Mouse (Mus musculus): ENCODE measurements around the gene Pcnt. TPM values are rescaled to one million over a fixed set of nuclear protein-coding genes. Genes with fewer than 3 reads are reported as not detected.

The Pcnt gene
- polyA plus RNA-seq, 1 experiment: 12.4 TPM

GRCm38 (mm10) chr10:76447406-76448229 lies 5.0 kb upstream of the Pcnt start:
- H3K27me3 ChIP-seq (ENCODE audit: control insufficient read depth, insufficient read depth, low read length): no peaks in the 10 kb centered on the region
- WGBS: 72% methylated on average over 15 of the region's 15 CpGs
- TF ChIP-seq CTCF (IDR thresholded peaks at IDR 0.05; ENCODE audit: extremely low read depth, insufficient read length, insufficient replicate concordance, low read depth, low read length) (no peak), POLR2A (IDR thresholded peaks at IDR 0.05; ENCODE audit: low read depth, low read length) (no peak)
- H3K4me1 ChIP-seq (ENCODE audit: control insufficient read depth, insufficient read depth, insufficient read length, low read length): peaks cover 9% of the 10 kb centered on the region; the same call in 1 of the 2 replicates
- no peak overlapping the region for H3K4me3 ChIP-seq (ENCODE audit: low read depth, low read length)
- peak overlapping the region; percentile 25; the same call in 1 of the 2 replicates for H3K27ac ChIP-seq (ENCODE audit: insufficient read depth, low read depth, low read length)
- no peaks in the 10 kb centered on the region for H3K36me3 ChIP-seq (ENCODE audit: control insufficient read depth, insufficient read depth, low read length)

- peaks cover 11% of the 10 kb centered on the region; the same call in 1 of the 2 replicates for H3K4me1 ChIP-seq (ENCODE audit: control insufficient read depth, insufficient read depth, insufficient read length, low read length)
- TF ChIP-seq POLR2A (IDR thresholded peaks at IDR 0.05; ENCODE audit: low read depth, low read length) (no peak), CTCF (IDR thresholded peaks at IDR 0.05; ENCODE audit: extremely low read depth, insufficient read length, insufficient replicate concordance, low read depth, low read length) (no peak)
- H3K4me3 ChIP-seq (ENCODE audit: low read depth, low read length): no peak overlapping the region
- no peaks in the 10 kb centered on the region for H3K27me3 ChIP-seq (ENCODE audit: control insufficient read depth, insufficient read depth, low read length)
- H3K27ac ChIP-seq (ENCODE audit: insufficient read depth, low read depth, low read length): peak overlapping the region; percentile 59
- 44% methylated on average over 4 of the region's 4 CpGs for WGBS
- no peaks in the 10 kb centered on the region for H3K36me3 ChIP-seq (ENCODE audit: control insufficient read depth, insufficient read depth, low read length)
Measured at GRCm38 (mm10) chr10:76445996-76446681, 3.6 kb upstream of the Pcnt start.

- no peak for TF ChIP-seq POLR2A (IDR thresholded peaks at IDR 0.05; ENCODE audit: low read depth, low read length)
- no peak for TF ChIP-seq CTCF (IDR thresholded peaks at IDR 0.05; ENCODE audit: extremely low read depth, insufficient read length, insufficient replicate concordance, low read depth, low read length)
- Histone ChIP-seq H3K27ac (ENCODE audit: insufficient read depth, low read depth, low read length) (no peak within 1 kb of the TSS), H3K27me3 (ENCODE audit: control insufficient read depth, insufficient read depth, low read length) (no peaks in the 10 kb centered on the region), H3K36me3 (ENCODE audit: control insufficient read depth, insufficient read depth, low read length) (peaks cover 32% of the 10 kb centered on the region), H3K4me3 (ENCODE audit: low read depth, low read length) (no peak within 1 kb of the TSS), H3K4me1 (ENCODE audit: control insufficient read depth, insufficient read depth, insufficient read length, low read length) (peaks cover 3% of the 10 kb centered on the region; the same call in 1 of the 2 replicates)
- WGBS: 91% methylated on average over 17 of the region's 17 CpGs
Measured at GRCm38 (mm10) chr10:76440281-76440680, 2.3 kb downstream of the Pcnt start, which contains the start of gene AC141477.1. Gene AC141477.1 (minus strand): TSS chr10:76440444.

- Histone ChIP-seq H3K27ac (ENCODE audit: insufficient read depth, low read depth, low read length) (no peak overlapping the region), H3K27me3 (ENCODE audit: control insufficient read depth, insufficient read depth, low read length) (no peaks in the 10 kb centered on the region), H3K4me1 (ENCODE audit: control insufficient read depth, insufficient read depth, insufficient read length, low read length) (peaks cover 3% of the 10 kb centered on the region; the same call in 1 of the 2 replicates), H3K4me3 (ENCODE audit: low read depth, low read length) (no peak overlapping the region), H3K36me3 (ENCODE audit: control insufficient read depth, insufficient read depth, low read length) (peaks cover 41% of the 10 kb centered on the region)
- TF ChIP-seq POLR2A (IDR thresholded peaks at IDR 0.05; ENCODE audit: low read depth, low read length) (no peak), CTCF (IDR thresholded peaks at IDR 0.05; ENCODE audit: extremely low read depth, insufficient read length, insufficient replicate concordance, low read depth, low read length) (no peak)
- 78% methylated on average over 9 of the region's 9 CpGs for WGBS
Measured at GRCm38 (mm10) chr10:76439107-76439890, 3.3 kb downstream of the Pcnt start.

GRCm38 (mm10) chr10:76433925-76434324 lies 8.7 kb downstream of the Pcnt start:
- 95% methylated on average over 11 of the region's 11 CpGs for WGBS
- H3K27me3 ChIP-seq (ENCODE audit: control insufficient read depth, insufficient read depth, low read length): no peaks in the 10 kb centered on the region
- H3K4me1 ChIP-seq (ENCODE audit: control insufficient read depth, insufficient read depth, insufficient read length, low read length): no peaks in the 10 kb centered on the region
- no peak overlapping the region for H3K4me3 ChIP-seq (ENCODE audit: low read depth, low read length)
- H3K27ac ChIP-seq (ENCODE audit: insufficient read depth, low read depth, low read length): no peak overlapping the region
- peaks cover 75% of the 10 kb centered on the region for H3K36me3 ChIP-seq (ENCODE audit: control insufficient read depth, insufficient read depth, low read length)
- no peak for TF ChIP-seq POLR2A (IDR thresholded peaks at IDR 0.05; ENCODE audit: low read depth, low read length)
- TF ChIP-seq CTCF (IDR thresholded peaks at IDR 0.05; ENCODE audit: extremely low read depth, insufficient read length, insufficient replicate concordance, low read depth, low read length): no peak

- Histone ChIP-seq H3K27ac (ENCODE audit: insufficient read depth, low read depth, low read length) (no peak overlapping the region), H3K27me3 (ENCODE audit: control insufficient read depth, insufficient read depth, low read length) (no peaks in the 10 kb centered on the region), H3K4me3 (ENCODE audit: low read depth, low read length) (no peak overlapping the region), H3K4me1 (ENCODE audit: control insufficient read depth, insufficient read depth, insufficient read length, low read length) (no peaks in the 10 kb centered on the region), H3K36me3 (ENCODE audit: control insufficient read depth, insufficient read depth, low read length) (peaks cover 66% of the 10 kb centered on the region)
- TF ChIP-seq CTCF (IDR thresholded peaks at IDR 0.05; ENCODE audit: extremely low read depth, insufficient read length, insufficient replicate concordance, low read depth, low read length) (no peak), POLR2A (IDR thresholded peaks at IDR 0.05; ENCODE audit: low read depth, low read length) (no peak)
- 88% methylated on average over 7 of the region's 7 CpGs for WGBS
Measured at GRCm38 (mm10) chr10:76425674-76426073, 16.9 kb downstream of the Pcnt start.
